20 mouse cellular contexts compared by ENCODE assay signal in genomic region chr6:51757746-51758145, GRCm38 (mm10).
DNase-seq lines count a peak whose midpoint lies in the region; ATAC-seq lines count a peak whose summit lies in the region.
"Had no signal": no experiment of that assay in that cellular context is flagged by ENCODE, and none has a peak within 500 bp of the region (broad histone marks: within the 10 kb centered on the region; RNA-seq: fewer than 3 reads in every experiment).

No protein-coding gene starts in this region.

- WGBS in hindbrain, embryonic 13.5 days: 79% methylated on average over 4 of the region's 4 CpGs
- WGBS in hindbrain, embryonic 11.5 days: 90% methylated on average over 4 of the region's 4 CpGs
- WGBS in neural tube, embryonic 13.5 days: 38% methylated on average over 4 of the region's 4 CpGs

- H3K4me2 ChIP-seq in hindbrain, embryonic 13.5 days: no peak overlapping the region
- no peak overlapping the region for H3K4me2 ChIP-seq in hindbrain, embryonic 11.5 days (replicated peaks; ENCODE audit: low read depth, low read length)
- no peak overlapping the region for H3K4me2 ChIP-seq in neural tube, embryonic 13.5 days
- H3K4me2 ChIP-seq: embryonic facial prominence, embryonic 12.5 days; embryonic facial prominence, embryonic 15.5 days; heart, embryonic 11.5 days had no signal

- H3K4me1 ChIP-seq in hindbrain, embryonic 13.5 days (replicated peaks): peaks cover 26% of the 10 kb centered on the region
- H3K4me1 ChIP-seq in hindbrain, embryonic 11.5 days (replicated peaks; ENCODE audit: control insufficient read depth, insufficient read depth, low read length): no peaks in the 10 kb centered on the region
- peaks cover 36% of the 10 kb centered on the region for H3K4me1 ChIP-seq in neural tube, embryonic 13.5 days (replicated peaks)
- H3K4me1 ChIP-seq: embryonic facial prominence, embryonic 12.5 days; embryonic facial prominence, embryonic 15.5 days had no signal

- H3K36me3 ChIP-seq in hindbrain, embryonic 13.5 days: no peaks in the 10 kb centered on the region
- H3K36me3 ChIP-seq in hindbrain, embryonic 11.5 days (ENCODE audit: control insufficient read depth, insufficient read depth, low read length): no peaks in the 10 kb centered on the region
- H3K36me3 ChIP-seq in neural tube, embryonic 13.5 days: no peaks in the 10 kb centered on the region
- H3K36me3 ChIP-seq: embryonic facial prominence, embryonic 12.5 days; embryonic facial prominence, embryonic 15.5 days had no signal

- no peak for DNase-seq in cerebellum, adult 11-12 months
- DNase-seq in cerebellum, postnatal 14 days: peak; percentile 42 to 62
- DNase-seq in cerebellum, adult 9-10 months: no peak
- no peak for DNase-seq in hindbrain, embryonic 11.5 days (ENCODE audit: low spot score)
- DNase-seq in neural tube, embryonic 10.5 days (ENCODE audit: extremely low spot score, low spot score): no peak
- DNase-seq: cerebellum, adult 11 months; forebrain, postnatal 0 days; gastrocnemius, adult 2 months; gastrocnemius, postnatal 14 days; kidney, adult 18-20 months had no signal

- no peaks in the 10 kb centered on the region for H3K27me3 ChIP-seq in hindbrain, embryonic 13.5 days
- no peaks in the 10 kb centered on the region for H3K27me3 ChIP-seq in hindbrain, embryonic 11.5 days (ENCODE audit: control insufficient read depth, insufficient read depth, low read length)
- no peaks in the 10 kb centered on the region for H3K27me3 ChIP-seq in neural tube, embryonic 13.5 days
- H3K27me3 ChIP-seq: embryonic facial prominence, embryonic 12.5 days; embryonic facial prominence, embryonic 15.5 days had no signal

- H3K9ac ChIP-seq in hindbrain, embryonic 13.5 days: no peak overlapping the region
- H3K9ac ChIP-seq in hindbrain, embryonic 11.5 days (ENCODE audit: low read depth, low read length): no peak overlapping the region
- no peak overlapping the region for H3K9ac ChIP-seq in neural tube, embryonic 13.5 days
- H3K9ac ChIP-seq: embryonic facial prominence, embryonic 12.5 days; embryonic facial prominence, embryonic 15.5 days; forebrain, postnatal 0 days had no signal

- no peaks in the 10 kb centered on the region for H3K9me3 ChIP-seq in hindbrain, embryonic 13.5 days
- no peaks in the 10 kb centered on the region for H3K9me3 ChIP-seq in hindbrain, embryonic 11.5 days (ENCODE audit: control insufficient read depth, low read length)
- H3K9me3 ChIP-seq in neural tube, embryonic 13.5 days: no peaks in the 10 kb centered on the region
- H3K9me3 ChIP-seq: embryonic facial prominence, embryonic 12.5 days; embryonic facial prominence, embryonic 15.5 days had no signal

- H3K4me3 ChIP-seq in hindbrain, embryonic 13.5 days: no peak overlapping the region
- H3K4me3 ChIP-seq in hindbrain, embryonic 11.5 days (ENCODE audit: low read depth, low read length): no peak overlapping the region
- H3K4me3 ChIP-seq in neural tube, embryonic 13.5 days: no peak overlapping the region
- H3K4me3 ChIP-seq: embryonic facial prominence, embryonic 12.5 days; embryonic facial prominence, embryonic 15.5 days; gastrocnemius, adult 2 months had no signal

- H3K27ac ChIP-seq in hindbrain, embryonic 13.5 days: peak overlapping the region; percentile 41
- H3K27ac ChIP-seq in hindbrain, embryonic 11.5 days (ENCODE audit: low read depth, low read length): no peak overlapping the region
- H3K27ac ChIP-seq in neural tube, embryonic 13.5 days (replicated peaks): peak overlapping the region; percentile 42; the same call in 1 of the 2 replicates
- H3K27ac ChIP-seq: embryonic facial prominence, embryonic 12.5 days; embryonic facial prominence, embryonic 15.5 days; gastrocnemius, adult 2 months had no signal

- 0 out of 2 replicates have a peak, but pooled peaks have one; percentile 33 for ATAC-seq in cerebellum, adult (ENCODE audit: insufficient number of reproducible peaks, low FRiP score, low TSS enrichment)
- ATAC-seq in hindbrain, embryonic 13.5 days (ENCODE audit: low FRiP score): no peak
- no peak for ATAC-seq in hindbrain, embryonic 11.5 days (ENCODE audit: low FRiP score)
- 0 out of 2 replicates have a peak, but pooled peaks have one; percentile 22 for ATAC-seq in neural tube, embryonic 13.5 days (ENCODE audit: low read depth)
- ATAC-seq: activated CD4-positive, CD25-positive, alpha-beta regulatory T cell, adult 4 months; forebrain, embryonic 14.5 days; forebrain, postnatal 0 days; inflammation-experienced regulatory T-cells, adult 6 months; intestine, embryonic 16.5 days had no signal

Comparison
In these comparisons a context has a peak if more than half of its experiments do, and no peak if none do; other contexts are left out.
1. DNase-seq: peak in cerebellum, postnatal 14 days (2 of 2); none in cerebellum, adult 11-12 months (single experiment), cerebellum, adult 9-10 months (single experiment), hindbrain, embryonic 11.5 days (single experiment) and neural tube, embryonic 10.5 days (single experiment).
2. ATAC-seq: peak in cerebellum, adult (single experiment) and neural tube, embryonic 13.5 days (single experiment); none in hindbrain, embryonic 13.5 days (single experiment) and hindbrain, embryonic 11.5 days (single experiment).